Mouse (Mus musculus) liver (tissue): ENCODE results near the gene Fam208a.

Experiments used
- DNase-seq: peaks from one replicate; pipeline ENCODE4 v3.0.0-alpha.2; 2020; ENCODE audit warnings: mixed read lengths

Gene Fam208a

GRCm38 (mm10) chr14:27428573-27428972 is at the start of gene Fam208a:
Fam208a (plus strand) TSS chr14:27428834.
- DNase-seq = peak; percentile 96

DNA sequence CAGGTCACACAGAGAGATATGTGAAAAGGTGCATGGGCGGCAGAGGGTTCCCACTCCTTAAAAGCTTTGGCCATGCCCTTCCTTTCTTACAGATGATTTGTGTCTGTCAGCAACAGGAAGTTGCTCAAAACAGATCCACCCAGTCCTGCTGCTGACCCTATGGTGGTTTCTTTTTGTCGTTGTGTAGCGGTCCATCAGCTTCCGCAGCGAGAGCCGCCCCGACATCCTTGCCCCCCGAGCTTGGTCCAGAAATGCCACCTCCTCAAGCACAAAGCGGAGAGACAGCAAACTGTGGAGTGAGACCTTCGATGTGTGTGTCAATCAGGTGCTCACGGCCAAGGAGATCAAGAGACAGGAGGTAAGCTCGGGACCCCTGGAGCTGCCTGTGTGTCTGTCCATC is 49.2 kb upstream of the Fam208a start:
- DNase-seq = no peak

DNA sequence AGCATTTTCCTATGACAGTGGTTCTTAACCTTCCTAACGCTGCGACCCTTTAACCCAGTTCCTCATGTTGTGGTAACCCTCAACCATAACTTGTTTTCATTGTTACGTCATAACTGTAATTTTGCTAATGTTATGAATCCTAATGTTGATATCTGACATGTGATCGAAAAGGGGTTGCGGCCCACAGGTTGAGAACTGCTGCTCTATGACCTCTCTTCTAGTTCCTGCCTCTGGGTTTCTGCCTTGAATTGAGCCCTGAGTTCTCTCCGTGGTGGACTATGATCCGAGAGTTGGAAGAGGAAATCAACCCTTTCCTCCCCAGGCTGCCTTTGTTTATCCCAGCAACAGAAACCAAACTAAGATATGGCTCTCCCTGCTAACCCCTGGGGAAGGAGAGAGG is 47.2 kb upstream of the Fam208a start:
- DNase-seq = no peak

DNA sequence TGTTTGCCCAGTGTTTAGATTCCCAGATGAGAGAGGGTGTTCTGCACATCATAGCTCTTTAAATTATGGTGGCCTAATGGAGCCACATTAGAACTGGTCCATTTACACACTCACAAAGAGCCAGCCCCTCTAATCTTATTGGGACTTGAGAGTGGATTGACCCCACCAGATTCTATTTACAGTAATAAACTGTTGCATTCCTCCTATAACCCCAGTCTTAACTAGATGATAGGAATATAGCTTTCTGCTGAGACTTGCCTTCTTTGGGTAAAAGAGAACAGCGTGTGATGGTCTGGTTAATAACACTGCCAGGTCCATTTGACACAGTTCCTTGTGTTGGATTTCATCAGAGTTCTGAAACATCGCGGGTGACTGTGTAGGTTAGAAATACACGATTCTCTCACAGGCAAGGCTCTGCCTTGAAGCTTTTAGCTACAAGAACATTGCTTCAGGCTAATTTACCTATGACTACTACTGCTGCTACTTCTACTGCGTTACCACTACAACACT is 45.3 kb upstream of the Fam208a start:
- DNase-seq = no peak

DNA sequence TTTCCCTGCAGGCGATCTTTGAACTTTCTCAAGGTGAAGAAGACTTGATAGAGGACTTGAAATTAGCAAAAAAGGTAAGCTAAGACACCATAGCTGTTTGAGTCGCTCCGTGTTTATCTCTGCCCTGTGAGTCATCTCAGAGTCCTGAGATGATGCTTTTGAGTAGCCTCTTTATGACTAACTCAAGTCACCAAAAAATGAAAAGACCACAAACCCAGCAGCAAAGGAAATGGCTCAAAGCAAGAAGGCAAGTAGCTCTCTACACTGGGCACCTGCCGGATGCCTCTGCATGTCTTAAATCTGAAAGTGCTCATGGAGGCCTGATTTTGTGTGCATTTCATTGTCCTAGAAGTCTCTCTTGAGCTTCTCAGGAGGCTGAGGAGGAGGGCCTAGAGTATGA is 44.5 kb upstream of the Fam208a start:
- no peak for DNase-seq

DNA sequence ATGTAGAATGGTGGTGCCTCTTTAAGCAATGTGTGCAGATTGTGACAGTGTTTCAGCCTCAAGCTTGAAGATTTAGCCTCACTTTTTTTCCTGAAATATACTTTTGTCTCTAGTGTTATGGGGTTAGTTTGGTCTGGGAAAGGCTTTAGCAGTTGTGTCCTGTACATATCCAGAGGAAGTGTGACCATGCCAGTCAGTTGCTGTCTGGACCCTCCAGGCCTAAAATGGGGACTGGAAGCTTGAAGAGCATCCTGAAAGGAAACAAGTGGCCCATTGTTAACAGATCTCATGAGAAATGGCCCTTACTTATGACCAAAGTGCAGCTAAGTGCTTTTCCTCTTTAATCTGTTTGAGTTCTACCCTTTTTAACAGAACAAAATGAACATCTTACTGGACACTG is 40.0 kb upstream of the Fam208a start:
- DNase-seq = no peak

- DNase-seq = no peak
Measured at GRCm38 (mm10) chr14:27389722-27390121, 38.9 kb upstream of the Fam208a start.

DNA sequence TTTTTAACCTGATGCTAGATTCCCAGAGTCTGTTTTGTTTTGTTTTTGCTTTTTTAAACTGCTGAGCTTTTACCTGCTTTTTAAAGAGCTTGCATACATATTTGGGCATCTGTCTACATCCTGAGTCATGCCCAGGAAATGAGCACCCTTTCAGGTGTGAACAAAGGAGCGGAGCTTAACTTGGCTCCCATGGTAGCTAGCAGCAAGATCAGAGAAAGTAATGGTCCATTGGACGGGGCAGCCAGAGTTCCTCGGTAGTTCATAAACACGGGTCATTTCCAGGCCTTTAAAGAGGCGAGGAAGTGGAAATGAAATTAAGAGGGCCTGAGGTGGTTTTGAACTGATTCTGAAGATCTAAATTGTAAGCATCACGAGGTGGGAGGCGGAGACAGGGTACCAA is 38.0 kb upstream of the Fam208a start:
- DNase-seq = no peak

DNA sequence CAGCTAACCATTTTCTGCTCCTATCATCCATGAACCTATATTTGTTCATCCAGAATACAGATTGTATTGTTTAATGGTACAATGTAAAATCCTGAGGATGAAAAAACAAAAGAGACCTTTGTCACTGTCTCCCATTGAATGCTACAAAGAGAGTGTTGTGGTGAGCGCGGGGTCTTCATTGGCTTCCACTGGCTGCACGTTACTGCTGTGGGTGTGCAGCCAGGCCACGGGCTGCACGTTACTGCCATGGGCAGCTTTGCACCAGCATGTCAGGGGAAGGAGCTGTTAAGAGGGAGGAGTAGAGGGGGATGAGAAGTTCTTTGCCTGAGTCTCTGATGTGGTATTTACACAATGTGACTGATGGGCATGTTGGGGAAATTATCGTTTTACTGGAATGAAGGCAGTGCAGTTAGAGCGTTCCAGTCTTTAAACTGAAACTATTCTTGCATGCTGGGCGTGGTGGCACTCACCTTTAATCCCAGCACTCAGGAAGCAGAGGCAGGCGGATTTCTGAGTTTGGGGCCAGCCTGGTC is 36.8 kb upstream of the Fam208a start:
- no peak for DNase-seq

- DNase-seq = no peak
Measured at GRCm38 (mm10) chr14:27392660-27393059, 36.0 kb upstream of the Fam208a start.

DNA sequence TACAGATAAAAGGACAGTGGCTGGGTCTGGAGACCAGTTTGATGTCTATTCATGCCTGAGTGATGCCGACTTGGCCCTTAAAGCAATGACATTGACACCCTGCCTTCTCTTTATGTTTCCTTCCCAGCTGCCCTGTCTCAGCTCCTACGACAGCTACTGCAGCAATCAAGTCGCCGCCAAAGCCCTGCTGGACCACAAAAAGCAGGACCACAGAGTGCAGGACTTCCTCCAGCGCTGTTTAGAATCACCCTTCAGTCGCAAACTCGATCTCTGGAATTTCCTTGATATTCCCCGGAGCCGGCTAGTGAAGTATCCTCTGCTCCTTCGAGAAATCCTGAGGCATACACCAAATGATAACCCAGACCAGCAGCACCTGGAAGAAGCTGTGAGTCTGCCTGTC is 34.8 kb upstream of the Fam208a start:
- DNase-seq = no peak

- DNase-seq = no peak
Measured at GRCm38 (mm10) chr14:27396424-27396823, 32.2 kb upstream of the Fam208a start.

DNA sequence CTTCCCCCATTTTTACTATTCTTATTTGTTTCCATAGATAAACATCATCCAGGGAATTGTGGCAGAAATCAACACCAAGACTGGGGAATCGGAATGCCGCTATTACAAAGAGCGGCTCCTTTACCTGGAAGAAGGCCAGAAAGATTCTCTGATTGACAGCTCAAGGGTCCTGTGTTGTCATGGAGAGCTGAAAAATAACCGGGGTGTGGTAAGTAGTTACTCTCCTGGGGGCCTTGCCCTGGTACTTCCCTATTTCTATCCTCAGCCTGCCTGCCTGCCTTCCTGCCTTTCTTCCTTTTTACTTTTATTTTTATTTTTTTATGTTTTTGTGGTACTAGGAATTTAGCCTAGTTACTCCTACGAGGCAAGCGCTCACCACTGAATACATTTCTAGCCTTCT is 31.1 kb upstream of the Fam208a start:
- DNase-seq = no peak

GRCm38 (mm10) chr14:27400495-27400894 is 28.1 kb upstream of the Fam208a start:
- DNase-seq = no peak

DNA sequence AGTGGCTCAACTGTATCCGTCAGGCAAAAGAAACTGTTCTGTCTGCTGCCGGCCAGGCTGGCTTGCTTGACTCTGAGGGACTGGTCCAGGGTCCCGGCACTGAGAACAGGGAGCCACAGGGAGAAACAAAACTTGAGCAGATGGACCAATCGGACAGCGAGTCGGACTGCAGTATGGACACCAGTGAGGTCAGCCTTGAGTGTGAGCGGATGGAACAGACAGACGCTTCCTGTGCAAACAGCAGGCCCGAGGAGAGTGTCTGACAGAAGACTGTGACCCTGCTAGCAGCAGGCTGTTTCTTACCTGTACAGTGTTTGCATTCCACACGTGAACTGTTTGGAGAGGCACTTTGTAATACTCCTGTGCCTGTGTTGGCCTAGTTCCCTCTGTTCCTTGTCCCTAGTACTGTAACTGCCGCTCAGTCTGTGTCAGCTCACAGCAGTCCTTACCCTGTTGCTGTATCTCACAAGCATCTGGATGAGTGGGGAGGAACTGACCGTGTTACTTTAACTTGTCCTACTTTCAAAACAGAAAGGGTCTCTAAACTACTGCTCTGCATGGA is 26.8 kb upstream of the Fam208a start:
- no peak for DNase-seq

DNA sequence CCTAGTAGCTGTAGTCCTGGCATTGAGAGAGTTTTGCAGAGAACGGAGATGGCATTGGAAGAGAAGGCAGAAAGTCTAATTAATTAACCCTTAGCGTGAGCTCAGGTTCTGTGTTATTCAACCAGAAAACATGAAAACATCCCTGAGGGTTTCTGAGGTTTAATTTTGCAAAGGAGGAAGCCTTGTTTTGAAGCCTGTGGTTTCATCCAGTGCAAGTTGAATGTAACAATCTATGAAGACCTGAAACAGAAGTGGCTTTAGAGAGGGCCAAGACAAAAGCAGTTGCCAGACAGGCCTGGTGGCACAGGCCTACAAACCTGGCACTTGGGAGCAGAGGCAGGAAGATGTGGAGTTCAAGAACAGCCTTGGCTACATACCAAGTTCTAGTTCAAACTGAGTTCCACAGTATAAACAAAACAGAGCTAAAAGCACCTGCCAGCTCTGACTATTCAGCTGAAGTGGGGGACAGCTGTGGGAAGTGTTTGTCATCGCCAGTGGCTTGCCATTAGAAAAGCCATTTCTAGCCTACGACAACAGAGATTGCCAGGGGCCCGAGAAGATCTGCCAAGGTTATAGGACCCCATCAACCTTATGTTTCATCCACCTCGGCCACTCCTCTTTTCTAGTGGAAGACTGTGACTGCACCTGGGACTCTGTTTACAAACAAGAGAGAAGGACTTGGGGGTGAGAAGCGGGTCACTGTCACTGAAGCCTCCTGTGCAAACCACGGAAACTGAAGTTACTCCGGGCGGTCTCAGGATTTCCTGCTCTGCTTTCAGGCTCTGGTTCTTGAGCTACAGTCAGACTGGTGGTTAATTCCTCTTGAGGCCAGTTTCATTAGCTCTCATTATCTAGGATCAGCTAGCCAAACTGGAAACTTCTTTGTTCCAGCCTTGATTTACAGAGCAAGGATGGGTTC is 26.0 kb upstream of the Fam208a start:
- no peak for DNase-seq

- DNase-seq = no peak
Measured at GRCm38 (mm10) chr14:27405452-27405851, 23.2 kb upstream of the Fam208a start.

DNA sequence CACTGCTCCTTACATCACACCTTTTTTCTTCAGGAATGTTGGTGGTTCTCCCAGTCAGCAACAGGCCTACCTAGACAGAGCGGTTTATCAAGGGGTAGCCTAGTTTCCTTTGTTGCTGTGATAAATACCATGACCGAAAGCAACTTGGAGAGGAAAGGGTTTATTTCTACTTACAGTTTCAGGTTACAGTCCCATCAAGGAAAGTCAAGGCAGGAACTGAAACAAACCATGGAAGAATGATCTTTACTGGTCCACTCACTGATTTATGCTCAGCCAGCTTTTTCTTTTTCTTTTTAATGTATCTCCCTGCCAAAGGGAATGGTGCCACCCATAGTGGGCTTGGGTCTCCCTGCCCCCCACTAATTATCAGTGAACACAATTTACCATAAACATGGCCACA is 22.7 kb upstream of the Fam208a start:
- DNase-seq = no peak

GRCm38 (mm10) chr14:27408240-27408639 is 20.4 kb upstream of the Fam208a start:
- no peak for DNase-seq

GRCm38 (mm10) chr14:27409662-27410061 is 19.0 kb upstream of the Fam208a start:
- no peak for DNase-seq

GRCm38 (mm10) chr14:27411492-27411891 is 17.1 kb upstream of the Fam208a start:
- no peak for DNase-seq

- DNase-seq = no peak
Measured at GRCm38 (mm10) chr14:27412699-27413098, 15.9 kb upstream of the Fam208a start.

- DNase-seq = no peak
Measured at GRCm38 (mm10) chr14:27413961-27414360, 14.7 kb upstream of the Fam208a start.

- DNase-seq = no peak
Measured at GRCm38 (mm10) chr14:27420816-27421215, 7.8 kb upstream of the Fam208a start.
